Mouse (Mus musculus) neutrophil, adult 65 days (primary cell): Measurements from ENCODE around the gene Olfr1189. TPM values are rescaled to one million over a fixed set of nuclear protein-coding genes. Genes with fewer than 3 reads are reported as not detected.

Experiments used
- total RNA-seq: library from RNA; stranded (reverse); gene quantifications from 2 replicates; pipeline ENCODE4 v1.2.4, GENCODE M21; 2023

The Olfr1189 gene
- not detected in 2 replicates for total RNA-seq

GRCm38 (mm10) chr2:88586154-88586553 is at the start of gene Olfr1189:
Gene Olfr1189, plus strand, starts transcription at chr2:88586454.

GRCm38 (mm10) chr2:88556635-88557034 is 29.6 kb upstream of the Olfr1189 start, which contains the start of gene Olfr1188:
Gene Olfr1188, plus strand, starts transcription at chr2:88556935.

GRCm38 (mm10) chr2:88640242-88640641 is 54.0 kb downstream of the Olfr1189 start, which contains the start of gene Olfr1191-ps1:
Gene Olfr1191-ps1, plus strand, starts transcription at chr2:88640542.

Other genes with a start within 250 kb of the Olfr1189 start
- not detected in 2 replicates for gene Olfr1176, start 249.7 kb upstream of the Olfr1189 start, total RNA-seq
- gene Olfr1177-ps, start 240.0 kb upstream of the Olfr1189 start, total RNA-seq, result not detected in 2 replicates
- gene Olfr1178, start 199.4 kb upstream of the Olfr1189 start, total RNA-seq, result not detected in 2 replicates
- gene Olfr1179, start 180.0 kb upstream of the Olfr1189 start, total RNA-seq, result not detected in 2 replicates
- gene Olfr1180, start 167.3 kb upstream of the Olfr1189 start, total RNA-seq, result not detected in 2 replicates
- not detected in 2 replicates for gene Olfr1181, start 160.3 kb upstream of the Olfr1189 start, total RNA-seq
- not detected in 2 replicates for gene Gm13757, start 137.3 kb upstream of the Olfr1189 start, total RNA-seq
- gene Olfr1183, start 131.6 kb upstream of the Olfr1189 start, total RNA-seq, result not detected in 2 replicates
- not detected in 2 replicates for gene Olfr1184, start 102.9 kb upstream of the Olfr1189 start, total RNA-seq
- gene Olfr1185-ps1, start 93.1 kb upstream of the Olfr1189 start, total RNA-seq, result not detected in 2 replicates
- gene Olfr1186, start 67.9 kb upstream of the Olfr1189 start, total RNA-seq, result not detected in 2 replicates
- not detected in 2 replicates for gene Olfr1188, start 29.5 kb upstream of the Olfr1189 start, total RNA-seq
- gene Olfr1191-ps1, start 54.1 kb downstream of the Olfr1189 start, total RNA-seq, result 0.06 TPM in 1 of 2 replicates, not detected in the other
- not detected in 2 replicates for gene Olfr1192-ps1, start 62.1 kb downstream of the Olfr1189 start, total RNA-seq
- not detected in 2 replicates for gene Olfr1193, start 89.2 kb downstream of the Olfr1189 start, total RNA-seq
- gene Olfr1195, start 102.7 kb downstream of the Olfr1189 start, total RNA-seq, result not detected in 2 replicates
- not detected in 2 replicates for gene Olfr1196, start 118.1 kb downstream of the Olfr1189 start, total RNA-seq
- not detected in 2 replicates for gene Olfr1197, start 145.9 kb downstream of the Olfr1189 start, total RNA-seq
- gene Olfr1198, start 164.9 kb downstream of the Olfr1189 start, total RNA-seq, result not detected in 2 replicates
- not detected in 2 replicates for gene Olfr1199, start 174.0 kb downstream of the Olfr1189 start, total RNA-seq
- gene Olfr1200, start 184.0 kb downstream of the Olfr1189 start, total RNA-seq, result not detected in 2 replicates
- not detected in 2 replicates for gene Olfr1201, start 206.6 kb downstream of the Olfr1189 start, total RNA-seq
- not detected in 2 replicates for gene Olfr1202, start 228.0 kb downstream of the Olfr1189 start, total RNA-seq
- not detected in 2 replicates for gene Olfr1205, start 243.3 kb downstream of the Olfr1189 start, total RNA-seq